Mouse (Mus musculus) liver, embryonic 11.5 days (tissue): ENCODE measurements around the gene Dusp3. TPM values are rescaled to one million over a fixed set of nuclear protein-coding genes. Genes with fewer than 3 reads are reported as not detected.
A peak's percentile ranks its signal among the peaks of the same experiment; 100 is the strongest.

Experiments
- ATAC-seq: fragments of 200-750 bp; cut with Nextera tagmentation; replicated peaks from 2 replicates; pipeline ENCODE4 v1.8.0; 2017; ENCODE audit warnings: moderate number of reproducible peaks, mild to moderate bottlenecking, moderate TSS enrichment, moderate library complexity; ENCODE audit not compliant: low FRiP score
- DNase-seq: peaks from one replicate; pipeline ENCODE4 v3.0.0-alpha.2; 2017; ENCODE audit warnings: low spot score
- H3K27ac ChIP-seq: fragments of 300-500 bp; sonication (generic); 2 replicates; pipeline ENCODE4 v1.5.1; 2014; ENCODE audit warnings: mild to moderate bottlenecking, low read depth, low read length, control low read depth
- H3K27me3 ChIP-seq: fragments of 300-500 bp; sonication (generic); replicated peaks from 2 replicates; pipeline ENCODE4 v1.6.1; 2014; ENCODE audit warnings: low read length, mixed read lengths; ENCODE audit not compliant: control insufficient read depth, insufficient read depth
- H3K36me3 ChIP-seq: fragments of 300-500 bp; sonication (generic); 2 replicates; pipeline ENCODE4 v1.6.1; 2014; ENCODE audit warnings: mild to moderate bottlenecking, low read length, moderate library complexity, mixed read lengths; ENCODE audit not compliant: control insufficient read depth, insufficient read depth
- H3K4me1 ChIP-seq: fragments of 300-500 bp; sonication (generic); replicated peaks from 2 replicates; pipeline ENCODE4 v1.6.1; 2014; ENCODE audit warnings: low read length, mixed read lengths; ENCODE audit not compliant: control insufficient read depth, insufficient read depth
- H3K4me2 ChIP-seq: fragments of 300-500 bp; sonication (generic); 2 replicates; pipeline ENCODE4 v1.6.1; 2014; ENCODE audit warnings: mild to moderate bottlenecking, control low read depth, moderate library complexity
- H3K4me3 ChIP-seq: fragments of 300-500 bp; sonication (generic); 2 replicates; pipeline ENCODE4 v1.5.1; 2014; ENCODE audit warnings: low read depth, low read length, control low read depth
- H3K9ac ChIP-seq: fragments of 300-500 bp; sonication (generic); 2 replicates; pipeline ENCODE4 v1.6.1; 2014; ENCODE audit warnings: low read depth, low read length, control low read depth
- H3K9me3 ChIP-seq: fragments of 300-500 bp; sonication (generic); 2 replicates; pipeline ENCODE4 v1.6.1; 2016; ENCODE audit warnings: low read length, inconsistent platforms, mixed read lengths; ENCODE audit not compliant: control insufficient read depth
- whole genome bisulfite sequencing: fragments of 180-500 bp; shearing (Covaris S2); extraction: QIAGEN DNeasy Blood & Tissue Kit; methylation state at CpG from one replicate; pipeline ENCODE4 v1.1.7; 2014; 5-methylcytosine and 5-hydroxymethylcytosine counted together
- polyA plus RNA-seq: library from polyadenylated mRNA; unstranded; fragments of >200 nt; fragmentation: Nextera tagmentation; extraction: Ambion mirVana; gene quantifications from 2 replicates; pipeline ENCODE4 v1.2.1, GENCODE M21; 2014

Gene Dusp3
- polyA plus RNA-seq: 20.5 and 21.2 TPM in 2 replicates

DNA sequence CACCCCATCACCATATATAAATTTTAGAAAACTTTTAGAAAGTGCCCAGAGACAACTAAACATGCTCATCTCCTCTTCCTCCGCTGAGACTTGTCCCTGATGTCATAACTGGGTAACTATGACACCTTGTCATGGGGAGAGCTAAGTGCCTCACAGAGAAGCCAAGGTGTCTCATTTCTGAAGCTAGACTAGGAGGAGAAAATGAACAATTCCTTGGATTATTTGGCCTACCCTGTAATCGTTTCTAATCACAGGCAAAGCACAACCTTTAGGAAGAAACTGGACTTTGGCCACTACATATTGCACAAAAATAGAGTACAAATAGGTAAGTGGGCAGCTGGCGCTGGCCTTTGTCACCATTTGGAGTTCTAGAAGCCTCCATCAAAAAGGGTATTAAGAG, at the start of gene Dusp3:
Dusp3 (minus strand) TSS at position 101 of the 400 bp plus-strand sequence.
- DNase-seq (no peak), ATAC-seq (no peak)
- WGBS: 74% methylated on average over 3 of the region's 3 CpGs
- H3K4me1 ChIP-seq: peaks cover 14% of the 10 kb centered on the region
- no peaks in the 10 kb centered on the region for H3K36me3 ChIP-seq
- peaks cover 7% of the 10 kb centered on the region; the same call in 1 of the 2 replicates for H3K27me3 ChIP-seq
- peak within 1 kb of the TSS; percentile 13; the same call in 1 of the 2 replicates for H3K4me2 ChIP-seq
- no peaks in the 10 kb centered on the region for H3K9me3 ChIP-seq
- H3K9ac ChIP-seq: no peak within 1 kb of the TSS
- no peak within 1 kb of the TSS for H3K4me3 ChIP-seq
- no peak within 1 kb of the TSS for H3K27ac ChIP-seq

DNA sequence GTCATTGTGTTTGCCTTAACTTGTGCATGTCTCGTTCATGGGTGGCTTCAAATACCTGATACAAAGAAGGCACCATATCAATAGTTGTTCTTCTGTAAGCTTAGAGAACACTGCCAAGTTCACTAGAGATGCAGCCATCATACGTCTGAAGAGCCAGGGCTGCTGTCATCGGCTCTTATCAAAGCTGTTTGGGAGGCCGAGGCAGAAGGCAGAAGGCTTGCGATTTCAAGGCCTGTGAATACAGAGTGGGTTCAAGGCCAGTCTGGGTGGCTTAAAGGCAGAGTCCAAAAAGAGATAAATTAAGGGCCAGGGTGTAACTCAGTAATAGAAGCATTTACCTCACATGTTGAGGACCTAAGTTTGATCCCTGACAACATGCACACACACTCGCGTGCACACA, 49.5 kb upstream of the Dusp3 start:
- Histone ChIP-seq H3K4me3 (no peak overlapping the region), H3K9ac (no peak overlapping the region), H3K27me3 (no peaks in the 10 kb centered on the region), H3K36me3 (no peaks in the 10 kb centered on the region), H3K4me2 (no peak overlapping the region), H3K4me1 (no peaks in the 10 kb centered on the region), H3K9me3 (no peaks in the 10 kb centered on the region), H3K27ac (no peak overlapping the region)
- DNase-seq (no peak), ATAC-seq (no peak)
- WGBS: 72% methylated on average over 7 of the region's 7 CpGs

DNA sequence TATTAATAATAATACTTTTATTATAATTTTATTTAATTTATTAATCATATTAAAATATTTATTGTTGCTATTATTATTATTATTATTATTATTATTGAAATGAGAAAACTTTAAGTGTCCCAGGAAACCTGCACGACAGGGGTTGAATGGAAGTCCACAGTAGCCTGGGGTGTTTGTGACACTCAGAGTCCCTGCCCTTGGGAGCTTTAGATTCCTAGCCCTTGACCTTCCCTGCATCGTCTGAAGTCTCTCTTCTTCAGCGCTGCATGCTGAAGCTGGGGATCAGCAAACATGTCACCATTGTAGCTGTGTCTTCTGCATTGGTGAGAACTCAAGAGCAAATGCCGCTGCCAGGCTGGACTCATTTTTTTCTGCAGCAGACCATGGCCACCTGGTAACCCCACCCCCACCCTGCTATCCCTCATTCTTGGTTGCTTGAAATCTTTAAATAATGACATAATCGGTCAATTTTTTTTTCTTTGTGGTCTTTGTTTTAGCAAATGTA, 48.7 kb upstream of the Dusp3 start:
- no peaks in the 10 kb centered on the region for H3K9me3 ChIP-seq
- no peak for ATAC-seq
- H3K27me3 ChIP-seq: 0 out of 2 replicates have a peak, but pooled peaks cover 4% of the 10 kb centered on the region
- WGBS: 82% methylated on average over 5 of the region's 5 CpGs
- no peaks in the 10 kb centered on the region for H3K36me3 ChIP-seq
- no peak overlapping the region for H3K9ac ChIP-seq
- no peak overlapping the region for H3K4me3 ChIP-seq
- H3K27ac ChIP-seq: no peak overlapping the region
- H3K4me1 ChIP-seq: no peaks in the 10 kb centered on the region
- no peak overlapping the region for H3K4me2 ChIP-seq
- no peak for DNase-seq

DNA sequence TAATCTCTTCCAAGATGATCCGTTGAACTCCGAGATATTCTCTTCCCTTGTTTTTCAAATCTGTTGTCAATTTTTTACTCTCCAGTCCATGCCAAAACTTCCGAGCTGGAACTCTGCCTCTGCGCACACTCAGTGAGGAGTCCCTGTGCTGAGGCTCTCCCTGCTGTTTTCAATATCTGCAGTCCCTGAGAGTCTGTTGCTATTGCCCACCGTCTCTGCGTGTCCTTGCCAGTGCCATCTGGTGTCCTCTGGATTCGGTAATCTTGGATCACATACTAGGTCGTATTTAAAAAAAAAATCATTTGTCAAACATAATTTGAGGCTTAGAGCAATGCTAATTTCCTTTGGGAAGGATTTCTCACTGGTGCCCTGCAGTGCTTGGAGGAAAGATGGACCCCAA, 48.1 kb upstream of the Dusp3 start:
- H3K9me3 ChIP-seq: no peaks in the 10 kb centered on the region
- no peak overlapping the region for H3K4me2 ChIP-seq
- no peaks in the 10 kb centered on the region for H3K4me1 ChIP-seq
- no peak overlapping the region for H3K4me3 ChIP-seq
- ATAC-seq (no peak), DNase-seq (no peak)
- H3K36me3 ChIP-seq: no peaks in the 10 kb centered on the region
- H3K9ac ChIP-seq: no peak overlapping the region
- no peak overlapping the region for H3K27ac ChIP-seq
- WGBS: 75% methylated on average over 8 of the region's 8 CpGs
- 0 out of 2 replicates have a peak, but pooled peaks cover 4% of the 10 kb centered on the region for H3K27me3 ChIP-seq

DNA sequence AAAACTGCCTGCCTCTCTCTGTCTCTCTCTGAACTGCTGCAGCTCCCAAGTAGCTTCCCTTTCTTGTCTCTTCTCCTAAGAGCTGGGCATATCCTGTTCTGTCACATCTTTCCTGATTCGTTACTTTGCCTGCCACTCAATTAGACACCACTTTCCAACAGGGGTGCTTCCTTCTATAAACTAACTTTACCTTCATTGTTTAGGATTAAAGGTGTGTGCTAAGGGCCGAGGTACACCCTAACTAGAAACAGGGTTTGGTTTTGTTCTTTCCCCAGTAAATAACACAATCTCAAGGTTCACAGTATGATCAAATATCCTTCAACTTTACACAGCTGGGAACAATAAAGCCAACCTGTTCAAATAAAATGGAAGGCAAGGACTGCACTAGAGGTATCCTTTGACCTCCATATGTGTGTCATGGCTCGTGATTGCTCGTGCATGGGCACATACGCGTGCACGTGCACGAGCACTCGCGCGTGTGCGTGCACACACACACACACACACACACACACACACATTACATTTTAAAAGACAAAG, 46.3 kb upstream of the Dusp3 start:
- H3K27ac ChIP-seq: no peak overlapping the region
- no peak overlapping the region for H3K4me2 ChIP-seq
- DNase-seq (no peak), ATAC-seq (no peak)
- H3K4me3 ChIP-seq: no peak overlapping the region
- H3K36me3 ChIP-seq: no peaks in the 10 kb centered on the region
- H3K9ac ChIP-seq: no peak overlapping the region
- H3K4me1 ChIP-seq: peaks cover 5% of the 10 kb centered on the region; the same call in 1 of the 2 replicates
- WGBS: 87% methylated on average over 12 of the region's 12 CpGs
- H3K27me3 ChIP-seq: peaks cover 7% of the 10 kb centered on the region; the same call in 1 of the 2 replicates
- H3K9me3 ChIP-seq: no peaks in the 10 kb centered on the region

DNA sequence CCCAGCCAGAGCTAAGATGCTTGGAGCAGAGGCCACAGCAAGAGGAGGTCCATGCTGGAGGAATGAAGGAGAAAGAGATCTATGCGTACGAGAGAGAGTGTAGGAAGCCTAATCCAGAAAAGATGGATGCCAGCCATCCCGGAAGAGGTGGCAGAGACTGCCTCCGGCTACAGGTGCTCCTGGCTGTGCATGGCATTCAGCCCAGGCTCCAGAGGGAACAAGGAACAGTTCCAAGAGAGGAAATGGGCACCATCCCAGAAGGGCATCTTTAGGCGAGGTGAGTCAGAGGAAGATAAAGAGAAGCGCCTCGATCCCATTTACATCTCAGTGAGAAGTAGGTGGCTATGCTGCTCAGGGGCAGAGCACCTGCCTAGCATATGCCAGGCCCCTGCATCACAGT, 44.3 kb upstream of the Dusp3 start:
- Histone ChIP-seq H3K27ac (no peak overlapping the region), H3K36me3 (no peaks in the 10 kb centered on the region), H3K4me3 (no peak overlapping the region), H3K9ac (no peak overlapping the region), H3K27me3 (peaks cover 27% of the 10 kb centered on the region), H3K9me3 (no peaks in the 10 kb centered on the region), H3K4me2 (no peak overlapping the region), H3K4me1 (peaks cover 12% of the 10 kb centered on the region)
- DNase-seq (no peak), ATAC-seq (no peak)
- WGBS: 76% methylated on average over 7 of the region's 7 CpGs

DNA sequence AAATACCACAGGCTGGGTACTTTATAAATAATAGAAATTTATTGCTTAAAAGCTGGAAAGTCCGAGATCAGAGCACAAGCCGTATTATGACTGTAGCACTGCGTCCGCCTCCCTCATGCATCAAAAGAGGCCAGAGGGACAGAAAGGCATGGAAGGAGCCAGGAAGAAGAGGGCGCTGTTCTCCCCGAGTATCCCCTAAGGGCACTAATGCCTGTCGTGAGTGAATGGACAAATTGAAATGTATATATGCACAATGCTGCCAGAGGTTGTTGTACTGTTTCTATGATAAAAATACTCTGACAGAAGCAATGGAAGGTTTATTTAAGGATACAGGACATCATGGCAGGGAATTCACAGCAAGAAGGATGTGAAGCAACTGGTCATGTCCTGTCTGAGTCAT, 43.2 kb upstream of the Dusp3 start:
- Histone ChIP-seq H3K27me3 (peaks cover 39% of the 10 kb centered on the region), H3K9me3 (no peaks in the 10 kb centered on the region), H3K9ac (no peak overlapping the region), H3K4me1 (peaks cover 12% of the 10 kb centered on the region), H3K27ac (no peak overlapping the region), H3K4me3 (no peak overlapping the region), H3K36me3 (no peaks in the 10 kb centered on the region), H3K4me2 (no peak overlapping the region)
- ATAC-seq (no peak), DNase-seq (no peak)
- WGBS: 46% methylated on average over 7 of the region's 7 CpGs

DNA sequence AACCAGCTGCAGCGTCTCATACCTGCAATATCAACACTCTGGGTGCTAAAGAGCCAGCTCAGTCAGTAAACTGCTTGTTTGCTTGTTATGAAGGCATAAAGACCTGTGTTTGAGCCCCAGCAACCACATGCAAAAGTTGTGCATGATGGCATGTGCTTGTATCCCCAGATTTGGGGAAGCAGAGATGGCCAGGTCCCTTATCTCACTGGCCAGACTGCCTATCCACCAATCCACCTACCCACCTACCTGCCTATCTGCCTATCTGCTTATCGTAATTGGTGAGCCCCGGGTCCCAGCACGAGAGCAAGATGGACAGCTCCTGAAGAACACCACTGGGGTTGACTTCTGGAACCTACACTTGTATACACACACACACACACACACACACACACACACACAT, 42.5 kb upstream of the Dusp3 start:
- Histone ChIP-seq H3K27ac (no peak overlapping the region), H3K36me3 (no peaks in the 10 kb centered on the region), H3K27me3 (peaks cover 39% of the 10 kb centered on the region), H3K4me1 (peaks cover 12% of the 10 kb centered on the region), H3K4me3 (no peak overlapping the region), H3K9me3 (no peaks in the 10 kb centered on the region), H3K9ac (no peak overlapping the region), H3K4me2 (no peak overlapping the region)
- 44% methylated on average over 4 of the region's 4 CpGs for WGBS
- no peak for DNase-seq
- no peak for ATAC-seq

DNA sequence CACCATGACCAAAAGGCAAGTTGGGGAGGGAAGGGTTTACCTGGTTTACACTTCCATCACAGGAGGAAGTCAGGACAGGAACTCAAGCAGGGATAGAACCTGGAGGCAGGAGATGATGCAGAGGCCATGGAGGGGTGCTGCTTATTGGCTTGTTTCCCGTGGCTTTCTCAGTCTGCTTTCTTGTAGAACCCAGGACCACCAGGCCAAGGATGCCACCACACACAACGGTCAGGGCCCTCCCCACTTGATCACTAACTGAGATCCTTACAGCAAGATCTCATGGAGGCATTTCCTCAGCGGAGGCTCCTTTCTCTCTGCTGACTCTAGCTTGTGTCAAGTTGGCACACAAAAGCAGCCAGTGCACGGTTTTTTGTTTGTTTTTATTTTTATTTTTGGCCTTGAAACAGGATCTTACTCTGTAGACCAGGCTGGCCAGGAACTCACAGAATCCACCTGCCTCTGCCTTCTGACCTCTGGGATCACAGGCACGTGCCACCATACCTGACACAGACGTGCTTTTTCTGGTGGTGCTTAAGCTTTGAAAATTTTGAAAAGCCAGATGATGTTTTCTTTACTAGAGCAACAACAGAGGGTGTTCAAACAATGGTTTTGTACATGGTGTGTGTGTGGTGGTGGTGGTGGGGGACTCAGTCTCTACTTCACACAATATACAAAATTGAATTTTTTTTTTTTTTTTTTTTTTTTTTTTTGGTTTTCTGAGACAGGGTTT, 41.4 kb upstream of the Dusp3 start, which contains the start of gene Mpp3:
Mpp3 (minus strand) TSS at position 375 of the 730 bp plus-strand sequence.
- peaks cover 49% of the 10 kb centered on the region for H3K27me3 ChIP-seq

More for the DNA sequence above, 41.4 kb upstream of the Dusp3 start, which contains the start of gene Mpp3:
- Histone ChIP-seq H3K4me3 (peak within 1 kb of the TSS; percentile 60), H3K9ac (no peak within 1 kb of the TSS), H3K36me3 (no peaks in the 10 kb centered on the region), H3K4me2 (peak within 1 kb of the TSS; percentile 85), H3K27ac (no peak within 1 kb of the TSS), H3K9me3 (no peaks in the 10 kb centered on the region), H3K4me1 (peaks cover 12% of the 10 kb centered on the region)
- no peak for ATAC-seq
- WGBS: 70% methylated on average over 6 of the region's 6 CpGs
- no peak for DNase-seq
